Mouse (Mus musculus) E14TG2a.4 (cell line): ENCODE measurements at regions not wholly inside any gene's neighbourhood (a gene's known extent, or its start where the extent isn't known, plus 50 kb on each side); places are given as distances from the start of the nearest gene placed in this dataset.

Experiments used
- CTCF ChIP-seq: conservative IDR thresholded peaks from 2 replicates; pipeline ENCODE4 v1.5.1; 2014; ENCODE audit warnings: low read length
- NANOG ChIP-seq: IDR thresholded peaks from 2 replicates; pipeline ENCODE4 v1.6.1; 2014; ENCODE audit warnings: borderline replicate concordance, low read length, mixed read lengths
- POU5F1 ChIP-seq: IDR thresholded peaks from 2 replicates; pipeline ENCODE4 v1.6.1; 2014; ENCODE audit warnings: low read length, borderline replicate concordance

DNA sequence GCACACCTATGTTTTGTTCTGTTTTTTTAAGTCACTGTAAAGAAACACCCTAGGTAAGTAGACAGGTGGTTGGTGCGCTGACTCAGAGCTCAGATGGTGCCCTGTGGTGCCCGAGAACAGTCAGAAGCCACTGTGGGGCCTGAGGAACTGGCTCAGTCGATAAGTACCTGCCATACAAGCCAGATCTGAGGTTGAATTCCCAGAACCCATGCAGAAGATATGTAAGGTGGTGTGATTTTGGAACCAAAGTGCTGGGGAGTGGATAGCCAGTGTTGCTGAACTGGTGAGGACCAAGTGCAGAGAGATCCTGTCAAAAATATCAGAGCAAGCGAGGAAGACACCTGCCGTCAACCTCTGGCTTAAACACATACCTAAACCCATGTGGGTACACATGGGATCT is 65.4 kb downstream of the Chst1 start:
- TF ChIP-seq POU5F1 (no peak), CTCF (no peak), NANOG (no peak)
